ENCODE assay signal across 28 mouse cellular contexts in genomic region chr6:115022876-115023275, GRCm38 (mm10). TPM values are rescaled to one million over a fixed set of nuclear protein-coding genes. Genes with fewer than 3 reads are reported as not detected.
DNase-seq lines count a peak whose midpoint lies in the region; ATAC-seq and TF ChIP-seq lines count a peak whose summit lies in the region.
"Had no signal": no experiment of that assay in that cellular context is flagged by ENCODE, and none has a peak within 500 bp of the region (broad histone marks: within the 10 kb centered on the region; RNA-seq: fewer than 3 reads in every experiment).

No protein-coding gene starts in this region.

- no peak overlapping the region for H3K9ac ChIP-seq in kidney, embryonic 15.5 days
- no peak overlapping the region for H3K9ac ChIP-seq in forebrain, embryonic 14.5 days (ENCODE audit: low read length)
- H3K9ac ChIP-seq: embryonic facial prominence, embryonic 12.5 days; forebrain, postnatal 0 days; heart, embryonic 13.5 days; hindbrain, embryonic 15.5 days; limb, embryonic 12.5 days; lung, embryonic 15.5 days; midbrain, embryonic 15.5 days; neural tube, embryonic 15.5 days; stomach, embryonic 15.5 days had no signal

- 59% methylated on average over 9 of the region's 9 CpGs for WGBS in kidney, adult 2 months
- WGBS in kidney, embryonic 15.5 days: 91% methylated on average over 9 of the region's 9 CpGs
- WGBS in forebrain, embryonic 14.5 days: 72% methylated on average over 9 of the region's 9 CpGs

- TF ChIP-seq POLR2A in kidney, adult 2 months (IDR thresholded peaks at IDR 0.05; ENCODE audit: low read depth, low read length): no peak

- TF ChIP-seq CTCF in kidney, adult 2 months (conservative IDR thresholded peaks at IDR 0.05; ENCODE audit: insufficient read depth, insufficient read length, low read depth, low read length): no peak

- peaks cover 2% of the 10 kb centered on the region; the same call in 1 of the 2 replicates for H3K36me3 ChIP-seq in kidney, adult 2 months (ENCODE audit: control insufficient read depth, insufficient read depth, low read length)
- H3K36me3 ChIP-seq in kidney, embryonic 15.5 days: peaks cover 84% of the 10 kb centered on the region
- H3K36me3 ChIP-seq in forebrain, embryonic 14.5 days (ENCODE audit: control insufficient read depth, insufficient read depth, low read length): peaks cover 47% of the 10 kb centered on the region

- no peak for ATAC-seq in kidney, embryonic 15.5 days (replicated peaks; ENCODE audit: low FRiP score)
- no peak for ATAC-seq in forebrain, embryonic 14.5 days
- ATAC-seq: activated CD4-positive, CD25-positive, alpha-beta regulatory T cell, adult 4 months; CD4-positive, CD25-positive, alpha-beta regulatory T cell, adult 4 months; forebrain, postnatal 0 days; midbrain, embryonic 15.5 days had no signal

- no peak overlapping the region for H3K4me2 ChIP-seq in kidney, embryonic 15.5 days
- no peak overlapping the region for H3K4me2 ChIP-seq in forebrain, embryonic 14.5 days (ENCODE audit: low read length)
- H3K4me2 ChIP-seq: embryonic facial prominence, embryonic 12.5 days; heart, embryonic 13.5 days; hindbrain, embryonic 15.5 days; limb, embryonic 12.5 days; liver, embryonic 11.5 days; lung, embryonic 15.5 days; midbrain, embryonic 15.5 days; neural tube, embryonic 15.5 days; stomach, embryonic 15.5 days had no signal

- H3K4me1 ChIP-seq in kidney, adult 2 months (ENCODE audit: control insufficient read depth, insufficient read depth, low read length): no peaks in the 10 kb centered on the region
- H3K4me1 ChIP-seq in kidney, embryonic 15.5 days: no peaks in the 10 kb centered on the region
- H3K4me1 ChIP-seq in forebrain, embryonic 14.5 days (ENCODE audit: control insufficient read depth, insufficient read depth, low read length): no peaks in the 10 kb centered on the region
- H3K4me1 ChIP-seq: embryonic facial prominence, embryonic 12.5 days; heart, embryonic 13.5 days; hindbrain, embryonic 15.5 days; limb, embryonic 12.5 days; lung, embryonic 15.5 days; midbrain, embryonic 10.5 days; midbrain, embryonic 15.5 days; neural tube, embryonic 15.5 days; stomach, embryonic 15.5 days had no signal

- no peak overlapping the region for H3K4me3 ChIP-seq in kidney, adult 2 months (ENCODE audit: insufficient read depth, low read depth, low read length)
- no peak overlapping the region for H3K4me3 ChIP-seq in kidney, embryonic 15.5 days (replicated peaks)
- H3K4me3 ChIP-seq in forebrain, embryonic 14.5 days (ENCODE audit: low read depth, low read length): no peak overlapping the region
- H3K4me3 ChIP-seq: embryonic facial prominence, embryonic 12.5 days; heart, embryonic 13.5 days; hindbrain, embryonic 15.5 days; limb, embryonic 12.5 days; lung, embryonic 15.5 days; midbrain, embryonic 10.5 days; midbrain, embryonic 15.5 days; neural tube, embryonic 15.5 days; stomach, embryonic 15.5 days had no signal

- peak; percentile 78 for DNase-seq in kidney, adult 2 months
- DNase-seq in fat pad, adult 2 months (ENCODE audit: extremely low read depth, low read depth, low spot score): peak; percentile 83
- peak; percentile 38 for DNase-seq in kidney, postnatal 10 days
- no peak for DNase-seq in layer of hippocampus, adult 18-20 months (ENCODE audit: low spot score in 2 of 2)
- DNase-seq in forebrain, embryonic 14.5 days (ENCODE audit: low spot score): no peak
- no peak for DNase-seq in left cerebral cortex, adult 9 months (ENCODE audit: low spot score in 2 of 2)
- DNase-seq: adrenal gland, adult 2 months; cerebellum, adult 8-10 months; cerebellum, postnatal 36 days; embryo, embryonic 11 days; forebrain, postnatal 0 days; heart, postnatal 10 days; right cerebral cortex, postnatal 25 days; thymus, adult 18-20 months; thymus, postnatal 4 days had no signal

- H3K27ac ChIP-seq in kidney, adult 2 months (ENCODE audit: insufficient read depth, low read depth, low read length): peak overlapping the region; percentile 89
- no peak overlapping the region for H3K27ac ChIP-seq in kidney, embryonic 15.5 days
- no peak overlapping the region for H3K27ac ChIP-seq in forebrain, embryonic 14.5 days (ENCODE audit: low read depth, low read length)
- H3K27ac ChIP-seq: embryonic facial prominence, embryonic 12.5 days; heart, embryonic 13.5 days; hindbrain, embryonic 15.5 days; limb, embryonic 12.5 days; lung, embryonic 15.5 days; midbrain, embryonic 10.5 days; midbrain, embryonic 15.5 days; neural tube, embryonic 15.5 days; stomach, embryonic 15.5 days had no signal

- H3K27me3 ChIP-seq in kidney, adult 2 months (replicated peaks; ENCODE audit: control insufficient read depth, insufficient read depth, low read length): no peaks in the 10 kb centered on the region
- no peaks in the 10 kb centered on the region for H3K27me3 ChIP-seq in kidney, embryonic 15.5 days
- no peaks in the 10 kb centered on the region for H3K27me3 ChIP-seq in forebrain, embryonic 14.5 days (replicated peaks; ENCODE audit: control insufficient read depth, insufficient read depth, low read length)
- H3K27me3 ChIP-seq: embryonic facial prominence, embryonic 12.5 days; heart, embryonic 13.5 days; hindbrain, embryonic 15.5 days; limb, embryonic 12.5 days; lung, embryonic 15.5 days; midbrain, embryonic 15.5 days; neural tube, embryonic 15.5 days; stomach, embryonic 15.5 days had no signal

- no peaks in the 10 kb centered on the region for H3K9me3 ChIP-seq in kidney, embryonic 15.5 days (replicated peaks)
- H3K9me3 ChIP-seq in forebrain, embryonic 14.5 days (replicated peaks; ENCODE audit: control insufficient read depth, low read length): no peaks in the 10 kb centered on the region
- H3K9me3 ChIP-seq: embryonic facial prominence, embryonic 12.5 days; heart, embryonic 13.5 days; hindbrain, embryonic 15.5 days; limb, embryonic 12.5 days; lung, embryonic 15.5 days; midbrain, embryonic 10.5 days; midbrain, embryonic 15.5 days; neural tube, embryonic 15.5 days; stomach, embryonic 15.5 days had no signal

RNA-seq across cellular contexts. Expression of gene Tamm41, which starts 14.8 kb away (rescaled TPM):
- polyA plus RNA-seq in kidney, adult 2 months (2012; rRNA removed): 28.4 and 33.0 TPM in 2 replicates
- 62.1 and 64.1 TPM in 2 replicates for polyA plus RNA-seq in kidney, embryonic 15.5 days (2015; fragmentation: Nextera tagmentation; extraction: Ambion mirVana)
- 10 to 100 TPM; 17.2 to 18.5 TPM for total RNA-seq in layer of hippocampus, adult 18-20 months (2021)
- 64.8 and 69.6 TPM in 2 replicates for polyA plus RNA-seq in forebrain, embryonic 14.5 days (2014; fragmentation: Nextera tagmentation; extraction: Ambion mirVana)

RNA-seq across cellular contexts. Expression of gene Vgll4, which starts 53.1 kb away (rescaled TPM):
- polyA plus RNA-seq in kidney, adult 2 months (2012; rRNA removed): 60.5 and 66.6 TPM in 2 replicates
- 106 and 110 TPM in 2 replicates for polyA plus RNA-seq in kidney, embryonic 15.5 days (2015; fragmentation: Nextera tagmentation; extraction: Ambion mirVana)
- 10 to 100 TPM; 46.9 to 49.2 TPM for total RNA-seq in layer of hippocampus, adult 18-20 months (2021)
- polyA plus RNA-seq in forebrain, embryonic 14.5 days (2014; fragmentation: Nextera tagmentation; extraction: Ambion mirVana): 44.9 and 54.2 TPM in 2 replicates

Comparison
In these comparisons a context has a peak if more than half of its experiments do, and no peak if none do; other contexts are left out.
1. DNase-seq: peak in kidney, adult 2 months (single experiment), fat pad, adult 2 months (single experiment) and kidney, postnatal 10 days (single experiment); none in layer of hippocampus, adult 18-20 months (0 of 2), forebrain, embryonic 14.5 days (single experiment) and left cerebral cortex, adult 9 months (0 of 2).